Mouse (Mus musculus): ENCODE data around the gene Olfr1239. TPM values are rescaled to one million over a fixed set of nuclear protein-coding genes. Genes with fewer than 3 reads are reported as not detected.

Olfr1239 gene
- not detected in 2 replicates for polyA plus RNA-seq (2012; rRNA removed)

DNA sequence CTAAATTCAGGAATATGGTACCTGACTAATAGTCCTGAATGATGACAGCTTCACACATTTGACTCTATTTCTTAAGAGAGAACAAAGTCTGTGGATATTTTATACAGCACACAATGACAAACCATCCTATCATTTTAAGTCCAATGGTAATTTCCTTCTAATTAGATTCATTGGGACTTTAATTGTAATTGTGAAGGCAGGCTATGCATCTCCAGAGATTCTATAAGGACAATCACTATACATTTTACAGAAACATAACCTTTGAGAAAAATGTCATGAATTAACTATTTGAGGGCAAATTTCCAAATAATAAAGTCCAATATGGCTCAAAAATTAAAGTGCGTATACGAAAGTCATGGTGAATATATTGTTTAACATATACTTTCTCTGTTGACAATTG lies at the start of gene Olfr1239:
Olfr1239 (minus strand) TSS at position 101 of the 400 bp plus-strand sequence.

DNA sequence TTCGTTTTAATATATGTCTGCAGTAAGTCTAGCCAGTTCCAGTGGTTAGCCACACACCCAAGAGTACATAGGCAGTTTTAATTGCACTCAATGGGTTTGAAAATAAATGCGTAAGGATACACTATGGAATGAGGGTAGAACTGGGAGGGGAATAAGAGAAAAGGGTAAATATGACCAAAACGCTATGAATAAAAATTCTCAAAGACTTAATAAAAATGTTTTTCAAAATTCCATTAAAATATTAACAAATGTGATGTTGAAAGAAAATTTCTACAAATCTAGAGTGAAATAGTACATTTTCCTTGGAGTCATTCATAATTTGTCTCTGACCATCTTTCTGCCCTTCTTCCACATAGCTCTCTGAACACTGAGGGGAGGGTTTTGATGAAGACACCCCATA lies 22.7 kb upstream of the Olfr1239 start, which contains the start of gene Olfr1240:
Olfr1240 (minus strand) TSS at position 101 of the 400 bp plus-strand sequence.

DNA sequence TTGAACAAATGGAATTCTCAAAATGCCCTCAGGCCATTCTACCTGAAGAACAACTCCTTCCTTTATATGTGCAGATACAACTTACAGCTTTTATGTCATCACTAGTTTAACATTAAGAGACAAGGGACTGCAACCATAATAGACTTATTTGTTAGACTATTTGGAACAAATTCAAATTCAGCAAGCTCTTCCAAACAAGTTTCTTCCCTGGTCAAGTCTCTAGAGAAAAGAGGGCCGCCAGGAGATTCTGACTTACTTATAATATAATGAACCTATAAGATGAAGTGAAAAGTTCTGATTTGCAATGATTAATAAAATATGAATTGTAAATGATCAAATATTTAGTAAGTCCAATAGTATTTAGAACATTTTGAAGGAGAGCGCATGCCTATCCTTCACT lies 10.6 kb downstream of the Olfr1239 start, which contains the start of gene Olfr1238:
Olfr1238 (minus strand) TSS at position 101 of the 400 bp plus-strand sequence.

Other genes starting within 250 kb of the Olfr1239 start
- gene Olfr1225, start 245.7 kb downstream of the Olfr1239 start, polyA plus RNA-seq (2012; rRNA removed), result not detected in 2 replicates
- gene Olfr1226, start 220.4 kb downstream of the Olfr1239 start, polyA plus RNA-seq (2012; rRNA removed), result not detected in 2 replicates
- not detected in 2 replicates for gene Olfr1228, start 166.3 kb downstream of the Olfr1239 start, polyA plus RNA-seq (2012; rRNA removed)
- not detected in 2 replicates for gene Olfr1229, start 132.4 kb downstream of the Olfr1239 start, polyA plus RNA-seq (2012; rRNA removed)
- not detected in 2 replicates for gene Olfr1230, start 123.1 kb downstream of the Olfr1239 start, polyA plus RNA-seq (2012; rRNA removed)
- not detected in 2 replicates for gene Olfr1231, start 113.3 kb downstream of the Olfr1239 start, polyA plus RNA-seq (2012; rRNA removed)
- gene Olfr1232, start 90.7 kb downstream of the Olfr1239 start, polyA plus RNA-seq (2012; rRNA removed), result not detected in 2 replicates
- gene Olfr1233, start 78.0 kb downstream of the Olfr1239 start, polyA plus RNA-seq (2012; rRNA removed), result not detected in 2 replicates
- gene Olfr1234, start 55.5 kb downstream of the Olfr1239 start, polyA plus RNA-seq (2012; rRNA removed), result not detected in 2 replicates
- gene Olfr1238, start 10.7 kb downstream of the Olfr1239 start, polyA plus RNA-seq (2012; rRNA removed), result not detected in 2 replicates
- gene Olfr1240, start 22.6 kb upstream of the Olfr1239 start, polyA plus RNA-seq (2012; rRNA removed), result not detected in 2 replicates
- not detected in 2 replicates for gene Olfr1241, start 66.7 kb upstream of the Olfr1239 start, polyA plus RNA-seq (2012; rRNA removed)
- gene Olfr1242, start 77.9 kb upstream of the Olfr1239 start, polyA plus RNA-seq (2012; rRNA removed), result not detected in 2 replicates
- not detected in 2 replicates for gene Olfr1243, start 111.1 kb upstream of the Olfr1239 start, polyA plus RNA-seq (2012; rRNA removed)
- gene Olfr1245, start 158.0 kb upstream of the Olfr1239 start, polyA plus RNA-seq (2012; rRNA removed), result not detected in 2 replicates
- not detected in 2 replicates for gene Olfr1246, start 172.8 kb upstream of the Olfr1239 start, polyA plus RNA-seq (2012; rRNA removed)
- gene Olfr1247, start 193.7 kb upstream of the Olfr1239 start, polyA plus RNA-seq (2012; rRNA removed), result not detected in 2 replicates
- not detected in 2 replicates for gene Olfr1248, start 197.8 kb upstream of the Olfr1239 start, polyA plus RNA-seq (2012; rRNA removed)
- gene Olfr1249, start 214.6 kb upstream of the Olfr1239 start, polyA plus RNA-seq (2012; rRNA removed), result not detected in 2 replicates
- gene Olfr1250, start 241.1 kb upstream of the Olfr1239 start, polyA plus RNA-seq (2012; rRNA removed), result 0.01 TPM in 1 of 2 replicates, not detected in the other